In genomic region chr6:73428618-73429336, GRCm38 (mm10) we compare ENCODE assay signal across 10 mouse cellular contexts. TPM values are rescaled to one million over a fixed set of nuclear protein-coding genes. Genes with fewer than 3 reads are reported as not detected.
A peak's percentile ranks its signal among the peaks of the same experiment; 100 is the strongest.
DNase-seq lines count a peak whose midpoint lies in the region; ATAC-seq lines count a peak whose summit lies in the region.
"Had no signal": no experiment of that assay in that cellular context is flagged by ENCODE, and none has a peak within 500 bp of the region (broad histone marks: within the 10 kb centered on the region; RNA-seq: fewer than 3 reads in every experiment).

No protein-coding gene starts in this region.

- no peaks in the 10 kb centered on the region for H3K9me3 ChIP-seq in kidney, embryonic 16.5 days (ENCODE audit: low read length)
- no peaks in the 10 kb centered on the region for H3K9me3 ChIP-seq in forebrain, embryonic 16.5 days (ENCODE audit: control insufficient read depth, low read length)
- H3K9me3 ChIP-seq in midbrain, embryonic 15.5 days = no peaks in the 10 kb centered on the region

- peaks cover 11% of the 10 kb centered on the region for H3K4me1 ChIP-seq in kidney, embryonic 16.5 days (ENCODE audit: insufficient read depth, low read length)
- H3K4me1 ChIP-seq in forebrain, embryonic 16.5 days (replicated peaks; ENCODE audit: control insufficient read depth, insufficient read depth, low read length) = peaks cover 15% of the 10 kb centered on the region
- peaks cover 10% of the 10 kb centered on the region; the same call in 1 of the 2 replicates for H3K4me1 ChIP-seq in midbrain, embryonic 15.5 days

- no peak overlapping the region; the same call in 1 of the 2 replicates for H3K9ac ChIP-seq in kidney, embryonic 16.5 days (replicated peaks; ENCODE audit: low read length)
- no peak overlapping the region for H3K9ac ChIP-seq in forebrain, embryonic 16.5 days (replicated peaks; ENCODE audit: low read depth, low read length)
- H3K9ac ChIP-seq in midbrain, embryonic 15.5 days = no peak overlapping the region

- 0 out of 2 replicates have a peak overlapping the region, but pooled peaks have one; percentile 0 for H3K27ac ChIP-seq in kidney, embryonic 16.5 days (ENCODE audit: low read length)
- H3K27ac ChIP-seq in forebrain, embryonic 16.5 days (ENCODE audit: low read length) = no peak overlapping the region
- no peak overlapping the region for H3K27ac ChIP-seq in midbrain, embryonic 15.5 days

- DNase-seq in kidney, adult 8-10 months = no peak
- peak; percentile 40 for DNase-seq in cerebellum, adult 9-10 months
- no peak for DNase-seq in testis, postnatal 14 days (ENCODE audit: low spot score)
- no peak for DNase-seq in gastrocnemius, adult 8-10 months (ENCODE audit: low spot score in 2 of 2)
- no peak for DNase-seq in spleen, adult 18-20 months
- DNase-seq: lung, postnatal 14 days had no signal

- peak overlapping the region; percentile 28 for H3K4me2 ChIP-seq in kidney, embryonic 16.5 days (replicated peaks; ENCODE audit: low read depth, low read length)
- H3K4me2 ChIP-seq in forebrain, embryonic 16.5 days (ENCODE audit: low read length) = peak overlapping the region; percentile 0; the same call in 1 of the 2 replicates
- H3K4me2 ChIP-seq in midbrain, embryonic 15.5 days = peak overlapping the region; percentile 31

- H3K36me3 ChIP-seq in kidney, embryonic 16.5 days (ENCODE audit: insufficient read depth, low read length) = no peaks in the 10 kb centered on the region
- no peaks in the 10 kb centered on the region for H3K36me3 ChIP-seq in forebrain, embryonic 16.5 days (ENCODE audit: control insufficient read depth, insufficient read depth)
- H3K36me3 ChIP-seq in midbrain, embryonic 15.5 days (replicated peaks) = no peaks in the 10 kb centered on the region

- no peak overlapping the region for H3K4me3 ChIP-seq in kidney, embryonic 16.5 days (ENCODE audit: low read length)
- no peak overlapping the region for H3K4me3 ChIP-seq in forebrain, embryonic 16.5 days (replicated peaks; ENCODE audit: low read length)
- no peak overlapping the region for H3K4me3 ChIP-seq in midbrain, embryonic 15.5 days

- H3K27me3 ChIP-seq in kidney, embryonic 16.5 days (ENCODE audit: insufficient read depth, low read length) = no peaks in the 10 kb centered on the region
- no peaks in the 10 kb centered on the region for H3K27me3 ChIP-seq in forebrain, embryonic 16.5 days (replicated peaks; ENCODE audit: control insufficient read depth, insufficient read depth, low read length)
- H3K27me3 ChIP-seq in midbrain, embryonic 15.5 days (replicated peaks) = peaks cover 8% of the 10 kb centered on the region

- ATAC-seq in kidney, embryonic 16.5 days (ENCODE audit: low FRiP score, low TSS enrichment) = peak; percentile 66; the same call in 1 of the 2 replicates
- peak; percentile 66 for ATAC-seq in forebrain, embryonic 16.5 days
- peak; percentile 50; the same call in 1 of the 2 replicates for ATAC-seq in midbrain, embryonic 15.5 days (replicated peaks)

- WGBS in kidney, embryonic 16.5 days = 21% methylated on average over 14 of the region's 14 CpGs
- WGBS in forebrain, embryonic 16.5 days = 17% methylated on average over 14 of the region's 14 CpGs
- 25% methylated on average over 14 of the region's 14 CpGs for WGBS in midbrain, embryonic 15.5 days

RNA-seq across cellular contexts. Expression of gene 4931417E11Rik, which starts 40.7 kb away (rescaled TPM):
- polyA plus RNA-seq in kidney, embryonic 16.5 days (2015; fragmentation: Nextera tagmentation; extraction: Ambion mirVana) = not detected in 2 replicates
- polyA plus RNA-seq in forebrain, embryonic 16.5 days (2015; fragmentation: Nextera tagmentation; extraction: Ambion mirVana) = not detected in 2 replicates
- not detected in 2 replicates for polyA plus RNA-seq in midbrain, embryonic 15.5 days (2015; fragmentation: Nextera tagmentation; extraction: Ambion mirVana)
- not detected for total RNA-seq in gastrocnemius, adult 8-10 months (2022)
- total RNA-seq: gastrocnemius, adult 18-20 months had no signal
